Mouse (Mus musculus): ENCODE data around the gene Patj. TPM values are rescaled to one million over a fixed set of nuclear protein-coding genes. Genes with fewer than 3 reads are reported as not detected.
A peak's percentile ranks its signal among the peaks of the same experiment; 100 is the strongest.

Gene Patj
- polyA plus RNA-seq, 1 experiment: 22.3 TPM

- no peak overlapping the region for H3ac ChIP-seq (ENCODE audit: control insufficient read depth, insufficient read length)
- peak overlapping the region; percentile 24 for H3K4me2 ChIP-seq (ENCODE audit: low read depth)
- no peak overlapping the region for H3K4me3 ChIP-seq
- TF ChIP-seq CEBPB (IDR thresholded peaks at IDR 0.05; ENCODE audit: insufficient read depth, poor library complexity, severe bottlenecking) (no peak), POLR2AphosphoS2 (IDR thresholded peaks at IDR 0.05; ENCODE audit: insufficient read length, low read depth) (no peak), TCF3 (IDR thresholded peaks at IDR 0.05; ENCODE audit: insufficient read length, low read depth) (no peak), REST (IDR thresholded peaks at IDR 0.05; ENCODE audit: insufficient read depth, insufficient read length) (no peak), TCF12 (IDR thresholded peaks at IDR 0.05; ENCODE audit: insufficient read depth, poor library complexity, severe bottlenecking) (no peak), POLR2A (IDR thresholded peaks at IDR 0.05; ENCODE audit: insufficient read length, low read depth) (no peak), MAX (IDR thresholded peaks at IDR 0.05; ENCODE audit: low read depth) (no peak), SRF (IDR thresholded peaks at IDR 0.05; ENCODE audit: control insufficient read depth, insufficient read length, low read depth) (no peak), MYOG (IDR thresholded peaks at IDR 0.05; ENCODE audit: control insufficient read depth in 1 of 3, insufficient read depth in 1 of 3, insufficient read length in 2 of 3, low read depth in 2 of 3) (no peak), MYOD1 (IDR thresholded peaks at IDR 0.05; ENCODE audit: control insufficient read depth in 1 of 3, insufficient read length in 2 of 3, low read depth in 2 of 3) (no peak), USF1 (IDR thresholded peaks at IDR 0.05; ENCODE audit: low read depth) (no peak), E2F4 (IDR thresholded peaks at IDR 0.05; ENCODE audit: insufficient read depth) (no peak)
- H3K36me3 ChIP-seq (ENCODE audit: control insufficient read depth, insufficient read depth): no peaks in the 10 kb centered on the region
- no peaks in the 10 kb centered on the region for H3K79me2 ChIP-seq (ENCODE audit: control insufficient read depth, insufficient read depth)
- H3K27me3 ChIP-seq (ENCODE audit: control insufficient read depth, insufficient read depth, insufficient read length): no peaks in the 10 kb centered on the region
These were observed 82.4 kb downstream of the Patj start for GRCm38 (mm10) chr4:98478005-98478404.

- H3K4me2 ChIP-seq (ENCODE audit: low read depth): no peak overlapping the region
- no peak overlapping the region for H3ac ChIP-seq (ENCODE audit: control insufficient read depth, insufficient read length)
- no peak overlapping the region for H3K4me3 ChIP-seq
- H3K79me2 ChIP-seq (ENCODE audit: control insufficient read depth, insufficient read depth): no peaks in the 10 kb centered on the region
- H3K27me3 ChIP-seq (ENCODE audit: control insufficient read depth, insufficient read depth, insufficient read length): no peaks in the 10 kb centered on the region
- no peaks in the 10 kb centered on the region for H3K36me3 ChIP-seq (ENCODE audit: control insufficient read depth, insufficient read depth)
- TF ChIP-seq CEBPB (IDR thresholded peaks at IDR 0.05; ENCODE audit: insufficient read depth, poor library complexity, severe bottlenecking) (no peak), TCF12 (IDR thresholded peaks at IDR 0.05; ENCODE audit: insufficient read depth, poor library complexity, severe bottlenecking) (no peak), REST (IDR thresholded peaks at IDR 0.05; ENCODE audit: insufficient read depth, insufficient read length) (no peak), SRF (IDR thresholded peaks at IDR 0.05; ENCODE audit: control insufficient read depth, insufficient read length, low read depth) (no peak), E2F4 (IDR thresholded peaks at IDR 0.05; ENCODE audit: insufficient read depth) (no peak), TCF3 (IDR thresholded peaks at IDR 0.05; ENCODE audit: insufficient read length, low read depth) (no peak), POLR2AphosphoS2 (IDR thresholded peaks at IDR 0.05; ENCODE audit: insufficient read length, low read depth) (no peak), MYOG (IDR thresholded peaks at IDR 0.05; ENCODE audit: control insufficient read depth in 1 of 3, insufficient read depth in 1 of 3, insufficient read length in 2 of 3, low read depth in 2 of 3) (no peak), POLR2A (IDR thresholded peaks at IDR 0.05; ENCODE audit: insufficient read length, low read depth) (no peak), MAX (IDR thresholded peaks at IDR 0.05; ENCODE audit: low read depth) (no peak), USF1 (IDR thresholded peaks at IDR 0.05; ENCODE audit: low read depth) (no peak), MYOD1 (IDR thresholded peaks at IDR 0.05; ENCODE audit: control insufficient read depth in 1 of 3, insufficient read length in 2 of 3, low read depth in 2 of 3) (no peak)
These were observed 90.9 kb downstream of the Patj start for GRCm38 (mm10) chr4:98486475-98486874.

- Histone ChIP-seq H3K4me3 (no peak overlapping the region), H3K4me2 (ENCODE audit: low read depth) (no peak overlapping the region), H3K79me2 (ENCODE audit: control insufficient read depth, insufficient read depth) (no peaks in the 10 kb centered on the region), H3K36me3 (ENCODE audit: control insufficient read depth, insufficient read depth) (no peaks in the 10 kb centered on the region), H3ac (ENCODE audit: control insufficient read depth, insufficient read length) (no peak overlapping the region), H3K27me3 (ENCODE audit: control insufficient read depth, insufficient read depth, insufficient read length) (no peaks in the 10 kb centered on the region)
- TF ChIP-seq TCF3 (IDR thresholded peaks at IDR 0.05; ENCODE audit: insufficient read length, low read depth) (no peak), REST (IDR thresholded peaks at IDR 0.05; ENCODE audit: insufficient read depth, insufficient read length) (no peak), CEBPB (IDR thresholded peaks at IDR 0.05; ENCODE audit: insufficient read depth, poor library complexity, severe bottlenecking) (no peak), SRF (IDR thresholded peaks at IDR 0.05; ENCODE audit: control insufficient read depth, insufficient read length, low read depth) (no peak), TCF12 (IDR thresholded peaks at IDR 0.05; ENCODE audit: insufficient read depth, poor library complexity, severe bottlenecking) (no peak), POLR2A (IDR thresholded peaks at IDR 0.05; ENCODE audit: insufficient read length, low read depth) (no peak), E2F4 (IDR thresholded peaks at IDR 0.05; ENCODE audit: insufficient read depth) (no peak), USF1 (IDR thresholded peaks at IDR 0.05; ENCODE audit: low read depth) (no peak), POLR2AphosphoS2 (IDR thresholded peaks at IDR 0.05; ENCODE audit: insufficient read length, low read depth) (no peak), MYOD1 (IDR thresholded peaks at IDR 0.05; ENCODE audit: control insufficient read depth in 1 of 3, insufficient read length in 2 of 3, low read depth in 2 of 3) (no peak), MYOG (IDR thresholded peaks at IDR 0.05; ENCODE audit: control insufficient read depth in 1 of 3, insufficient read depth in 1 of 3, insufficient read length in 2 of 3, low read depth in 2 of 3) (no peak), MAX (IDR thresholded peaks at IDR 0.05; ENCODE audit: low read depth) (no peak)
These were observed 91.3 kb downstream of the Patj start for GRCm38 (mm10) chr4:98486901-98487300.

GRCm38 (mm10) chr4:98489386-98489785 is 93.8 kb downstream of the Patj start:
- Histone ChIP-seq H3K4me2 (ENCODE audit: low read depth) (no peak overlapping the region), H3K79me2 (ENCODE audit: control insufficient read depth, insufficient read depth) (no peaks in the 10 kb centered on the region), H3K4me3 (no peak overlapping the region), H3ac (ENCODE audit: control insufficient read depth, insufficient read length) (no peak overlapping the region), H3K27me3 (ENCODE audit: control insufficient read depth, insufficient read depth, insufficient read length) (no peaks in the 10 kb centered on the region), H3K36me3 (ENCODE audit: control insufficient read depth, insufficient read depth) (no peaks in the 10 kb centered on the region)
- TF ChIP-seq REST (IDR thresholded peaks at IDR 0.05; ENCODE audit: insufficient read depth, insufficient read length) (no peak), CEBPB (IDR thresholded peaks at IDR 0.05; ENCODE audit: insufficient read depth, poor library complexity, severe bottlenecking) (no peak), MYOD1 (IDR thresholded peaks at IDR 0.05; ENCODE audit: control insufficient read depth in 1 of 3, insufficient read length in 2 of 3, low read depth in 2 of 3) (no peak), MYOG (IDR thresholded peaks at IDR 0.05; ENCODE audit: control insufficient read depth in 1 of 3, insufficient read depth in 1 of 3, insufficient read length in 2 of 3, low read depth in 2 of 3) (no peak), MAX (IDR thresholded peaks at IDR 0.05; ENCODE audit: low read depth) (no peak), TCF12 (IDR thresholded peaks at IDR 0.05; ENCODE audit: insufficient read depth, poor library complexity, severe bottlenecking) (no peak), USF1 (IDR thresholded peaks at IDR 0.05; ENCODE audit: low read depth) (no peak), SRF (IDR thresholded peaks at IDR 0.05; ENCODE audit: control insufficient read depth, insufficient read length, low read depth) (no peak), E2F4 (IDR thresholded peaks at IDR 0.05; ENCODE audit: insufficient read depth) (no peak)
